In genomic region chr7:99962536-99963236, GRCm38 (mm10) we compare ENCODE assay signal across 9 mouse cellular contexts. TPM values are rescaled to one million over a fixed set of nuclear protein-coding genes. Genes with fewer than 3 reads are reported as not detected.
DNase-seq lines count a peak whose midpoint lies in the region; ATAC-seq and TF ChIP-seq lines count a peak whose summit lies in the region.
"Had no signal": no experiment of that assay in that cellular context is flagged by ENCODE, and none has a peak within 500 bp of the region (broad histone marks: within the 10 kb centered on the region; RNA-seq: fewer than 3 reads in every experiment).

No protein-coding gene starts in this region.

- H3K27ac ChIP-seq in testis, adult 2 months (ENCODE audit: control insufficient read depth, insufficient read depth, low read depth, low read length) = peak overlapping the region; percentile 76
- peak overlapping the region; percentile 56 for H3K27ac ChIP-seq in liver, embryonic 15.5 days (replicated peaks)

- no peaks in the 10 kb centered on the region for H3K9me3 ChIP-seq in liver, embryonic 15.5 days (replicated peaks)

- ATAC-seq in liver, embryonic 15.5 days (ENCODE audit: insufficient read depth) = no peak

- no peak overlapping the region for H3K4me3 ChIP-seq in testis, adult 2 months (ENCODE audit: control insufficient read depth, low read depth, low read length)
- no peak overlapping the region for H3K4me3 ChIP-seq in liver, embryonic 15.5 days (replicated peaks)

- DNase-seq in heart, adult 11 months = peak; percentile 98
- DNase-seq in heart, postnatal 4 days = no peak
- DNase-seq in testis, postnatal 10 days (ENCODE audit: low spot score) = no peak
- DNase-seq in testis, postnatal 14 days (ENCODE audit: low spot score) = peak; percentile 33
- DNase-seq in thymus, postnatal 25 days = no peak
- DNase-seq in embryo, embryonic 11 days = no peak
- DNase-seq: retina, postnatal 1 day had no signal

- no peak overlapping the region for H3K9ac ChIP-seq in liver, embryonic 15.5 days

- no peaks in the 10 kb centered on the region for H3K27me3 ChIP-seq in testis, adult 2 months (ENCODE audit: control insufficient read depth, insufficient read depth, low read length)
- H3K27me3 ChIP-seq in liver, embryonic 15.5 days = no peaks in the 10 kb centered on the region

- 0 out of 2 replicates have a peak, but pooled peaks cover 3% of the 10 kb centered on the region for H3K4me1 ChIP-seq in testis, adult 2 months (ENCODE audit: control insufficient read depth, insufficient read depth, low read length)
- peaks cover 50% of the 10 kb centered on the region for H3K4me1 ChIP-seq in liver, embryonic 15.5 days (replicated peaks)

- TF ChIP-seq CTCF in testis, adult 2 months (IDR thresholded peaks at IDR 0.05; ENCODE audit: control insufficient read depth, insufficient read depth, insufficient replicate concordance, low read depth, low read length) = no peak

- no peak overlapping the region for H3K4me2 ChIP-seq in liver, embryonic 15.5 days

- WGBS in liver, embryonic 15.5 days (ENCODE audit: insufficient replicate concordance) = 24% methylated on average over 8 of the region's 8 CpGs

- no peaks in the 10 kb centered on the region for H3K36me3 ChIP-seq in testis, adult 2 months (ENCODE audit: control insufficient read depth, insufficient read depth, low read length)
- no peaks in the 10 kb centered on the region for H3K36me3 ChIP-seq in liver, embryonic 15.5 days (replicated peaks)

- no peak for TF ChIP-seq POLR2A in testis, adult 2 months (IDR thresholded peaks at IDR 0.05; ENCODE audit: control insufficient read depth, low read depth, low read length)

RNA-seq across cellular contexts. Expression of gene Rnf169, which starts 17.6 kb away (rescaled TPM):
- total RNA-seq in heart, postnatal 4 days (2021) = 10 to 100 TPM; 16.1 to 16.9 TPM
- polyA plus RNA-seq in testis, adult 2 months (2012; rRNA removed) = 1.6 TPM in 2 replicates
- 1.6 and 2.0 TPM in 2 replicates for polyA plus RNA-seq in liver, embryonic 15.5 days (2015; fragmentation: Nextera tagmentation; extraction: Ambion mirVana)

RNA-seq across cellular contexts. Expression of gene Chrdl2, which starts 43.3 kb away (rescaled TPM):
- not detected for total RNA-seq in heart, postnatal 4 days (2021)
- polyA plus RNA-seq in testis, adult 2 months (2012; rRNA removed) = 0.38 and 1.2 TPM in 2 replicates
- polyA plus RNA-seq in liver, embryonic 15.5 days (2015; fragmentation: Nextera tagmentation; extraction: Ambion mirVana) = not detected in 2 replicates

Comparison
In these comparisons a context has a peak if more than half of its experiments do, and no peak if none do; other contexts are left out.
1. DNase-seq: peak in heart, adult 11 months (single experiment) and testis, postnatal 14 days (single experiment); none in heart, postnatal 4 days (single experiment), testis, postnatal 10 days (single experiment), thymus, postnatal 25 days (single experiment) and embryo, embryonic 11 days (single experiment).